Mouse (Mus musculus) ES-Bruce4 (cell line): ENCODE data around the gene Gmfg. TPM values are rescaled to one million over a fixed set of nuclear protein-coding genes. Genes with fewer than 3 reads are reported as not detected.

Experiments used
- H3K27ac ChIP-seq: 2 replicates; pipeline ENCODE4 v1.5.1; 2012; ENCODE audit warnings: low read length, inconsistent platforms; ENCODE audit not compliant: insufficient read depth
- H3K27me3 ChIP-seq: 2 replicates; pipeline ENCODE4 v1.6.1; 2012; ENCODE audit warnings: mild to moderate bottlenecking, low read length, inconsistent platforms; ENCODE audit not compliant: control insufficient read depth, poor library complexity, insufficient read depth, severe bottlenecking
- H3K36me3 ChIP-seq: 2 replicates; pipeline ENCODE4 v1.6.1; 2012; ENCODE audit warnings: inconsistent platforms, mild to moderate bottlenecking, low read length, moderate library complexity; ENCODE audit not compliant: control insufficient read depth, poor library complexity, insufficient read depth, severe bottlenecking
- H3K4me1 ChIP-seq: one replicate; pipeline ENCODE4 v1.8.1; 2011; ENCODE audit warnings: low read length; ENCODE audit not compliant: control insufficient read depth, insufficient read depth
- H3K4me3 ChIP-seq: 2 replicates; pipeline ENCODE4 v1.5.1; 2011; ENCODE audit warnings: low read depth, mild to moderate bottlenecking, low read length
- H3K9ac ChIP-seq: 2 replicates; pipeline ENCODE4 v1.6.1; 2012; ENCODE audit warnings: low read depth, mild to moderate bottlenecking, inconsistent platforms; ENCODE audit not compliant: poor library complexity, severe bottlenecking
- H3K9me3 ChIP-seq: replicated peaks from 2 replicates; pipeline ENCODE4 v1.6.1; 2012; ENCODE audit warnings: mild to moderate bottlenecking, low read length, inconsistent platforms; ENCODE audit not compliant: control insufficient read depth, poor library complexity, insufficient read depth, severe bottlenecking
- CTCF ChIP-seq: IDR thresholded peaks from one replicate; pipeline ENCODE4 v1.8.1; 2011; ENCODE audit warnings: low read depth, low read length
- EP300 ChIP-seq: IDR thresholded peaks from 2 replicates; pipeline ENCODE4 v1.6.1; 2011; ENCODE audit warnings: low read depth, low read length; ENCODE audit not compliant: insufficient read depth
- POLR2A ChIP-seq: IDR thresholded peaks from one replicate; pipeline ENCODE4 v1.8.1; 2011; ENCODE audit warnings: low read length; ENCODE audit not compliant: insufficient read depth
- polyA plus RNA-seq: library from polyadenylated mRNA; stranded (reverse); fragments of >200 nt; gene quantifications from 2 replicates; pipeline ENCODE4 v1.2.4, GENCODE M21; 2011; ENCODE audit warnings: low read depth; ENCODE audit not compliant: missing spikeins, insufficient read depth, insufficient read length

The Gmfg gene
- polyA plus RNA-seq, 1 experiment = 45.2 TPM

GRCm38 (mm10) chr7:28417368-28417767 lies 19.9 kb upstream of the Gmfg start:
- peaks cover 49% of the 10 kb centered on the region for H3K36me3 ChIP-seq
- no peaks in the 10 kb centered on the region for H3K9me3 ChIP-seq
- H3K4me1 ChIP-seq = peaks cover 3% of the 10 kb centered on the region
- no peak overlapping the region for H3K9ac ChIP-seq
- H3K27ac ChIP-seq = no peak overlapping the region
- no peaks in the 10 kb centered on the region for H3K27me3 ChIP-seq
- H3K4me3 ChIP-seq = no peak overlapping the region
- peak; percentile 35 for TF ChIP-seq CTCF
- TF ChIP-seq POLR2A = no peak

- Histone ChIP-seq H3K4me1 (peaks cover 3% of the 10 kb centered on the region), H3K27me3 (no peaks in the 10 kb centered on the region), H3K36me3 (peaks cover 49% of the 10 kb centered on the region), H3K9me3 (no peaks in the 10 kb centered on the region), H3K27ac (peak overlapping the region; percentile 3; the same call in 1 of the 2 replicates), H3K9ac (no peak overlapping the region), H3K4me3 (no peak overlapping the region)
- TF ChIP-seq EP300 (peak; percentile 84), POLR2A (no peak)
These were observed 19.1 kb upstream of the Gmfg start for GRCm38 (mm10) chr7:28418096-28418670.

- Histone ChIP-seq H3K27ac (no peak overlapping the region), H3K9me3 (no peaks in the 10 kb centered on the region), H3K27me3 (no peaks in the 10 kb centered on the region), H3K4me1 (peaks cover 3% of the 10 kb centered on the region), H3K9ac (no peak overlapping the region), H3K36me3 (peaks cover 47% of the 10 kb centered on the region), H3K4me3 (no peak overlapping the region)
- TF ChIP-seq EP300 (no peak), POLR2A (no peak), CTCF (no peak)
These were observed 17.8 kb upstream of the Gmfg start for GRCm38 (mm10) chr7:28419416-28419815.

- H3K9ac ChIP-seq = no peak overlapping the region
- no peaks in the 10 kb centered on the region for H3K9me3 ChIP-seq
- H3K27ac ChIP-seq = no peak overlapping the region
- H3K4me3 ChIP-seq = no peak overlapping the region
- peaks cover 36% of the 10 kb centered on the region for H3K36me3 ChIP-seq
- H3K27me3 ChIP-seq = no peaks in the 10 kb centered on the region
- TF ChIP-seq CTCF (no peak), POLR2A (no peak), EP300 (no peak)
- peaks cover 3% of the 10 kb centered on the region for H3K4me1 ChIP-seq
These were observed 14.2 kb upstream of the Gmfg start for GRCm38 (mm10) chr7:28423018-28423417.

GRCm38 (mm10) chr7:28427738-28428137 lies 9.5 kb upstream of the Gmfg start:
- no peaks in the 10 kb centered on the region for H3K27me3 ChIP-seq
- TF ChIP-seq EP300 (no peak), CTCF (no peak), POLR2A (no peak)
- H3K4me3 ChIP-seq = no peak overlapping the region
- H3K9me3 ChIP-seq = no peaks in the 10 kb centered on the region
- H3K4me1 ChIP-seq = no peaks in the 10 kb centered on the region
- no peak overlapping the region for H3K27ac ChIP-seq
- no peak overlapping the region for H3K9ac ChIP-seq
- peaks cover 15% of the 10 kb centered on the region for H3K36me3 ChIP-seq

GRCm38 (mm10) chr7:28430512-28430911 lies 6.7 kb upstream of the Gmfg start:
- peaks cover 10% of the 10 kb centered on the region for H3K36me3 ChIP-seq
- H3K27ac ChIP-seq = no peak overlapping the region
- no peak overlapping the region for H3K4me3 ChIP-seq
- no peaks in the 10 kb centered on the region for H3K27me3 ChIP-seq
- H3K9ac ChIP-seq = no peak overlapping the region
- no peaks in the 10 kb centered on the region for H3K9me3 ChIP-seq
- TF ChIP-seq POLR2A = no peak
- TF ChIP-seq CTCF = no peak
- no peak for TF ChIP-seq EP300
- H3K4me1 ChIP-seq = no peaks in the 10 kb centered on the region
